Mouse (Mus musculus): ENCODE data around the gene Elk3. TPM values are rescaled to one million over a fixed set of nuclear protein-coding genes. Genes with fewer than 3 reads are reported as not detected.

The Elk3 gene
- polyA plus RNA-seq, 1 experiment from 2014 or later: 10.4 TPM

DNA sequence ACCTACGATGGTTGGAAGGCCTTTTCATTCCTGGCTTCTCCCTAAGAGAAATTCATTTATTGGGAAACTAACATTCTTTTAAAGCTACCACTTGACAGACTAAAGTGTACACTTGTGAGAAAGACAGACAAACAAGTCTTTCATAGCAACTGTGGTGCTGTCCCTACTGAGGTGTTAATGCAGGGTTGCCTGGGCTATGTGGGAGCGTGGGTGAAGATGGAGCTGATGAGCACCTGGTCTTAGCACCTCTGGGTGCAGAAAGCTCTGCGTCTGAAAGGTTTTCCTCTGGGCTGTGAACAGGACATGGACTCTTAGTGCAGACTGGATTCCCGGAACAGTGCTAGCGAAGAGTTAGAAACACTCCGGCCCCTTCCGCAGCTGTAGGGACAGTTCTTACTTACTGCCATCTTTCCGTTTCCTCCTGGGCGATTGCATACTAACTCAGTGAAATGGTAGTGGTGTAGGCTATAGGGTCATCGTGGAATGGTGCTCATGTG is 66.7 kb downstream of the Elk3 start:
- ATAC-seq (ENCODE audit: low FRiP score): no peak
- Histone ChIP-seq H3K9ac (no peak overlapping the region), H3K4me2 (no peak overlapping the region), H3K36me3 (peaks cover 31% of the 10 kb centered on the region), H3K27ac (no peak overlapping the region), H3K4me1 (replicated peaks) (peaks cover 16% of the 10 kb centered on the region), H3K27me3 (no peaks in the 10 kb centered on the region), H3K4me3 (no peak overlapping the region), H3K9me3 (no peaks in the 10 kb centered on the region)
- 90% methylated on average over 10 of the region's 10 CpGs for WGBS

DNA sequence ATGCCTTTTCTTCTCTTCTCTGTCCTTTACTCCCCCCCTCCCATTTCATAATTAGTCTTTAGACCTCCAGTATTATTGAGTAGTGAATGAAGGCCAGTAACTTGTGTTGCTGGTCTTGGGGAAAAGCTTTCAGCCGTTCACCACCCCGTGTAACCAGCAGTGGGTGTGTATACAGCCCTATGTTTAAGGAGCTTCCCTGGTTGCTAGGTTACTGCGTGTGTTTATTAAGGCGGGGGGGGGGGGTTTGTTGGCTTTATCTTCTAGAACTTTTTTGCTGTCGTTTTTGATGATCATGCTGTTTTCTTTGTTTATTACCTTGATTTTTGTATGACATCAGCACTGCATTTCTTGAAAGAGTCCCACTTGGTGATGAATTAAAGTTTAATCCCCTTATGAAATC is 68.1 kb downstream of the Elk3 start:
- H3K27ac ChIP-seq: no peak overlapping the region
- ATAC-seq (ENCODE audit: low FRiP score): no peak
- 2% methylated on average over 5 of the region's 5 CpGs for WGBS
- no peaks in the 10 kb centered on the region for H3K27me3 ChIP-seq
- no peak overlapping the region for H3K4me3 ChIP-seq
- no peak overlapping the region for H3K4me2 ChIP-seq
- H3K4me1 ChIP-seq (replicated peaks): peaks cover 14% of the 10 kb centered on the region
- no peak overlapping the region for H3K9ac ChIP-seq
- peaks cover 40% of the 10 kb centered on the region for H3K36me3 ChIP-seq
- no peaks in the 10 kb centered on the region for H3K9me3 ChIP-seq

DNA sequence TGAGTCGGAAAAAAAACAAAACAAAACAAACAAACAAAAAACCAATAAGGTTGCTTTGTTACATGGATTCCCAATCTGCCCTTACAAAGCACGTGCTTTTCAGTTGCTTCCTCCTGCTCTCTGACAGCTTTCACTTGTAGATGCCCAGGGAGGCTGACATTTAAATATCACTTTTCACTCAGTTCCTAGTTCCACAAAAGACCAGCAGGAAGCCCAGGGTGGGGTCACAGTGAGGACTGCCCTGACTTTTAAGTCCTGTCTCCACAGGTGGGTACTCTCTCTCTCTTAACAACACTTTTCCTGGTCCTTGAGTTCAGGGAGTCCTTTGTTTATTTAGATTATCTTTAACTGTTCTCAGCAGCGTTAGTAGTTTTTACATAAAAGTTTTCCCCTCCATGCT is 68.7 kb downstream of the Elk3 start:
- Histone ChIP-seq H3K4me2 (no peak overlapping the region), H3K4me3 (no peak overlapping the region), H3K27ac (no peak overlapping the region), H3K4me1 (replicated peaks) (peaks cover 7% of the 10 kb centered on the region), H3K9me3 (no peaks in the 10 kb centered on the region), H3K9ac (no peak overlapping the region), H3K27me3 (no peaks in the 10 kb centered on the region), H3K36me3 (peaks cover 45% of the 10 kb centered on the region)
- 7% methylated on average over 3 of the region's 3 CpGs for WGBS
- no peak for ATAC-seq (ENCODE audit: low FRiP score)

DNA sequence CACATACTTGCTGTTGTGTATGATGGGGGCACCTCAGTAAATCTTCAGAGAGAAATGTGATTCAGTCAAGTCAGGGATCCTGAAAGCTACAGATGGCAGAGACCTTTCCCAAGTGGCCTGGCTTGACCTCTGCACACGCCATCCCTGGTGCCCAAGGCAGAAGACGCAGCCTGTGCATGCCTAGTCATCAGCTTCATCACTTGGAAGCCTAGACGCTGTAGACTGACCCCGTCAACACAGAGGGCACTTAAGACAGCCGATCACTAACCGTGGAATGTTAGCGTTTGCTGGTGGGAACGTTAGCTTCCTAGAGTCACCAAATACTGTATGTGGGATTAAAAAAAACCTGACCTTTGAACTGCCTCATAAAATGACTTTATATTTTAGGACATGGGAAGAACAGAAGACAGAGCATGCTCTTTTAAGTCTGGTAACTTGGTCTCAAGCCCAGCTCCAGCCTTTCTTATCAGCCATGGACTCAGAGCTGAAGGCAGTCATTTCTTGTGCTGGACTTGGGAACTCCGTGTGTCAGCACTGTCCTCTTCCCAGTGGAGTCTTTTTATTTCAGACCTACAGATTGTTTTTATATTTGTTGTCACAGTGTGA is 71.6 kb downstream of the Elk3 start:
- ATAC-seq (ENCODE audit: low FRiP score): no peak
- no peaks in the 10 kb centered on the region for H3K9me3 ChIP-seq
- no peak overlapping the region for H3K4me3 ChIP-seq
- H3K36me3 ChIP-seq: peaks cover 59% of the 10 kb centered on the region
- H3K27ac ChIP-seq: no peak overlapping the region
- H3K4me1 ChIP-seq (replicated peaks): peaks cover 7% of the 10 kb centered on the region
- no peak overlapping the region for H3K4me2 ChIP-seq
- no peaks in the 10 kb centered on the region for H3K27me3 ChIP-seq
- 76% methylated on average over 9 of the region's 9 CpGs for WGBS
- no peak overlapping the region for H3K9ac ChIP-seq

DNA sequence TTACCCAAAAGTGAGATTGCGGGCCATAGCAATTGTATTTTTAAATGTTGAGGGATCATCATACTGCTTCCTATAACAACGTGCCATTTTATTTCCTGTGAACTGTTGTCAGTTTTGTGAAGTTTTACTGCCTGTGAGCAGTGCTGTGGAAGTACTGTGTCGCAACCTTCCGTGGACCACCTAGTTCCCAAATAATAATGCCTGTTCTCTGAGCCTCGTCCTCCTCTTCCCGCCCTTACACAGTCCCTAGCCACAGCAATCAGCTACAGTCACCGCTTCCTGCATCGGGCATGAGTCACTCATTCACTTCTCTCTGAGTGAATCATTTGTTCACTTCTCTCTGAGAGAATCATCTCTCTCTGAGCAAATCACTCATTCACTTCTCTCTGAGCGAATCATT is 76.2 kb downstream of the Elk3 start:
- H3K4me3 ChIP-seq: no peak overlapping the region
- H3K27me3 ChIP-seq: no peaks in the 10 kb centered on the region
- WGBS: 93% methylated on average over 9 of the region's 9 CpGs
- H3K9ac ChIP-seq: no peak overlapping the region
- no peak overlapping the region for H3K4me2 ChIP-seq
- H3K4me1 ChIP-seq (replicated peaks): no peaks in the 10 kb centered on the region
- H3K27ac ChIP-seq: no peak overlapping the region
- H3K36me3 ChIP-seq: peaks cover 65% of the 10 kb centered on the region
- ATAC-seq (ENCODE audit: low FRiP score): no peak
- H3K9me3 ChIP-seq: no peaks in the 10 kb centered on the region

DNA sequence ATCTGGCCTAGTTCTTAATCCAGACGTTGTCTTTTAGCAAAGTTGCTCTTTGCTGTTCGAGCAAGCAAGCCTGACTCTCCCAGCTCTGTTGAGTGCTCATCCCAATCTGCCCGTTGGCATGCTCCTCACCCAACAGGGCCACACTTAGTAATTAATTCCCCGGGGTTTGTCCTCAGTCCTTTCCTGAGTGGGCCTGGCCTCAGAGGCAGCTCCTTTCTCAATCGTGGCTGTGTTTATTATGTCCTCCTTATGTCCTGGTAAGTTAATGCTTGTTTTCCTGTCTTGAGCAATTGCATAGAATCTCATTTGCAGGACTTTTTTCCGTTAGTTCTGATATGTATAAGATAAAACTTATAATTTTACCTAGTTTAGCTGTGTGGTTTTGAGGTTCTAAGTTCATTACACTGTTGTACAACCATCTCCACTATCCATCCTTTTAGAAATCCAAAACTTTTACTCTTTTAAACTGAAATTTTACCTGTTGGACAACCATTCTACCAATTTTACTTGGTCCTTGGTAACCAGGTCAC is 77.2 kb downstream of the Elk3 start:
- Histone ChIP-seq H3K27ac (no peak overlapping the region), H3K9me3 (no peaks in the 10 kb centered on the region), H3K4me1 (replicated peaks) (no peaks in the 10 kb centered on the region), H3K4me2 (no peak overlapping the region), H3K9ac (no peak overlapping the region), H3K4me3 (no peak overlapping the region), H3K27me3 (no peaks in the 10 kb centered on the region), H3K36me3 (peaks cover 61% of the 10 kb centered on the region)
- 91% methylated on average over 6 of the region's 6 CpGs for WGBS
- ATAC-seq (ENCODE audit: low FRiP score): no peak

DNA sequence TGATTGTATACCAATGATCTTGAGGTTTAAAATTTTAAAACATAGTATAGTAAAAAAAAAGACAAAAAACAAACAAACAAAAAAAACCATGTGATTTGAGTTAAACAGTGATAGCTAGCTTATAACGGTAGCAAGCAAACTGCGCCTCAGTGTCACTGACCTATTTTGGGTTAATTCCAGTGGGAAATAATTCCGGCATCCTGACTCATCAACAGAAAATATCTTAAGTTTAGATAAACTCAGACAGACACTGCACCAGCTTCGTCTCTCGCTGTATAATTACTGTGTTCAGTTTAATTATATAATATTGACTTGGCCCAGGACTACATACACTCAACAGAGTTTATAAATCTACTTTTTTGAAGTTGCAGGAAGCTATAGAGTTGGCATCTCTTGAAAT is 79.0 kb downstream of the Elk3 start:
- Histone ChIP-seq H3K4me1 (replicated peaks) (no peaks in the 10 kb centered on the region), H3K27me3 (no peaks in the 10 kb centered on the region), H3K36me3 (peaks cover 54% of the 10 kb centered on the region), H3K9ac (no peak overlapping the region), H3K9me3 (no peaks in the 10 kb centered on the region), H3K27ac (no peak overlapping the region), H3K4me3 (no peak overlapping the region), H3K4me2 (no peak overlapping the region)
- 92% methylated on average over 5 of the region's 5 CpGs for WGBS
- ATAC-seq (ENCODE audit: low FRiP score): no peak

DNA sequence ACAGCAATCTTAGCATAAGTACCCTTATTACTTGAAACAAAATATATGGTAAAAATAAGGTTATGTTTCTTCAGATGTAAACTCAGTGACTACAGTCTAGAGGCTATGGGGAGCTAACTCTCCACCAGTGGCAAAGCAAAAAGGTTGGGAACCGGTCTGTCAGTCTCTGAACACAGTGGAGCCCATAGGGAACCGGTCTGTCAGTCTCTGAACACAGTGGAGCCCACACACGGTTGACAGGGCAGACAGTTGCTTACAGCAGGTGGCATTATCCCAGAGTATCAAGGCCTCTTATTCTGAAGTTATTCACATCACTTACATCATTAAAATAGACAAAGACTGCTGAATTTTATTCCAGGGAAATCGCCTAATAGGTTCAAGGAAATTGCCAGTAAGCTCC is 79.4 kb downstream of the Elk3 start:
- no peak overlapping the region for H3K4me2 ChIP-seq
- no peaks in the 10 kb centered on the region for H3K4me1 ChIP-seq (replicated peaks)
- no peak overlapping the region for H3K27ac ChIP-seq
- peaks cover 56% of the 10 kb centered on the region for H3K36me3 ChIP-seq
- H3K27me3 ChIP-seq: no peaks in the 10 kb centered on the region
- no peak overlapping the region for H3K4me3 ChIP-seq
- no peak overlapping the region for H3K9ac ChIP-seq
- 80% methylated on average over 4 of the region's 4 CpGs for WGBS
- ATAC-seq (ENCODE audit: low FRiP score): no peak
- no peaks in the 10 kb centered on the region for H3K9me3 ChIP-seq

DNA sequence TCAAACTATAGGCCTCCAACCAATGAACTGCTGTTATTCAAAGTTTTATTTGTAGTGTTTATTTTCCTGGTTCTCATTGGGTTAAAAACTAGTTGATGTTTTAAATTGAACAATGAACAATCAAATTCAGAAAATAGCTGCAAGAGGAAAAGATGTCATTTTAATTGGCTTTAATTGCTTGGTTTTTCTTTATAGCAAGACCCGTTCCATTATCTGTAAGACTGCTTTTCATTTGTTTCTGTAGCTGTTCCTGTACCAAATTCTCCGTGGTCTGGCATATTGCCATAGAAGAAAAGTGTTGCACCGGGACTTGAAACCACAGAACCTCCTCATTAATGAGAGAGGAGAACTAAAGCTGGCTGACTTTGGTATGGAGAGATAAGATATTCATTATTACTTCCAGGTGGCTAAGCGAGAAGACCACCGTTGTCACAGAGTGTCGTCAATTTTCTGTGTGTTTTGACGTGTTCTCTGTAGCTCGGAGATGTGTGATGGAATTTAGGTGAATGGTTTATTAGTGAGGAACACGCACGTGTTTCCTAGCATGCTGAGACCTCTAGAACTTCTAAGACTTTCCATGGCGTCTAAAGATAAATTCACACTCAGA is 82.4 kb downstream of the Elk3 start:
- H3K27me3 ChIP-seq: no peaks in the 10 kb centered on the region
- no peak overlapping the region for H3K9ac ChIP-seq
- WGBS: 80% methylated on average over 11 of the region's 11 CpGs
- no peak overlapping the region for H3K27ac ChIP-seq
- no peaks in the 10 kb centered on the region for H3K4me1 ChIP-seq (replicated peaks)
- no peak overlapping the region for H3K4me2 ChIP-seq
- no peak for ATAC-seq (ENCODE audit: low FRiP score)
- H3K36me3 ChIP-seq: peaks cover 43% of the 10 kb centered on the region
- H3K4me3 ChIP-seq: no peak overlapping the region
- no peaks in the 10 kb centered on the region for H3K9me3 ChIP-seq

DNA sequence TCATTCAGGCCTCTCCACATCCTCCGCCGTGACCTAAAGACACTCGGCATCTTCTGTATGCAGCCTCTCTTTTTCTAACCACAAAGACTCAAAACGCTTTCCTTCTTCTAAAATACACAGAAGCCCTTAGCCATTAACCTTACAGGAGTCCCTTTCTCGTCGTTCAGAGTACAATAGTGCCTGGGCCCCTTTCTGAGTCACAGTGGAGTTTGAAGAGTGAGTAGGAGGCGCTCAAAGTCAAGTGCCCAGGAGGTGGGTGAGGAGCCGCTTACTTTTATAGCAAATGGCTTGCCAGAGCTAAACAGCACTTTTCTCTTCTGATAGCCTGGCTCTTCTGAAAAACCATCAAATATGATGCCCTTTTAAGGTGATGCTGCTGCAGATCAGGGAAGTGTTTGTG is 83.0 kb downstream of the Elk3 start:
- Histone ChIP-seq H3K9ac (no peak overlapping the region), H3K4me1 (replicated peaks) (no peaks in the 10 kb centered on the region), H3K4me3 (no peak overlapping the region), H3K4me2 (no peak overlapping the region), H3K9me3 (no peaks in the 10 kb centered on the region), H3K27me3 (no peaks in the 10 kb centered on the region), H3K36me3 (peaks cover 39% of the 10 kb centered on the region), H3K27ac (no peak overlapping the region)
- 64% methylated on average over 8 of the region's 8 CpGs for WGBS
- ATAC-seq (ENCODE audit: low FRiP score): no peak

DNA sequence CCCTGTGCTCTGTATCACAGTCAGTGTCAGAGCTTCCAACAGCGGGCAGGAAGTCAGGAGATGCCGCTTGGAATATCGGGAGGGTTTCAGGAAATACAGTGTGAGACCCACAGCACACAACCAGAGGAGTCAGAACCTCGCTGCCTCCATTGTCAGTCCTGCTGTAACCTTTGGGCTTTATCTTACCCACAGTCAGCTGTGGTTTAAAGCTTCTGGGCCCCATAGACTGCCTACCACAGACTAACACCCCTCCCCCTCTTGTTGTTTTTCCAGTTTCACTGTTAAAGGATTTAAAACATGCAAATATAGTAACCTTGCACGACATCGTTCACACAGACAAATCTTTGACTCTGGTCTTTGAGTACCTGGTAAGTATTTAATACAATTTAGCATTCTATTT is 85.2 kb downstream of the Elk3 start:
- no peaks in the 10 kb centered on the region for H3K4me1 ChIP-seq (replicated peaks)
- no peak overlapping the region for H3K27ac ChIP-seq
- H3K27me3 ChIP-seq: no peaks in the 10 kb centered on the region
- H3K36me3 ChIP-seq: peaks cover 33% of the 10 kb centered on the region
- 88% methylated on average over 6 of the region's 6 CpGs for WGBS
- ATAC-seq (ENCODE audit: low FRiP score): no peak
- H3K4me2 ChIP-seq: no peak overlapping the region
- H3K4me3 ChIP-seq: no peak overlapping the region
- no peaks in the 10 kb centered on the region for H3K9me3 ChIP-seq
- H3K9ac ChIP-seq: no peak overlapping the region

DNA sequence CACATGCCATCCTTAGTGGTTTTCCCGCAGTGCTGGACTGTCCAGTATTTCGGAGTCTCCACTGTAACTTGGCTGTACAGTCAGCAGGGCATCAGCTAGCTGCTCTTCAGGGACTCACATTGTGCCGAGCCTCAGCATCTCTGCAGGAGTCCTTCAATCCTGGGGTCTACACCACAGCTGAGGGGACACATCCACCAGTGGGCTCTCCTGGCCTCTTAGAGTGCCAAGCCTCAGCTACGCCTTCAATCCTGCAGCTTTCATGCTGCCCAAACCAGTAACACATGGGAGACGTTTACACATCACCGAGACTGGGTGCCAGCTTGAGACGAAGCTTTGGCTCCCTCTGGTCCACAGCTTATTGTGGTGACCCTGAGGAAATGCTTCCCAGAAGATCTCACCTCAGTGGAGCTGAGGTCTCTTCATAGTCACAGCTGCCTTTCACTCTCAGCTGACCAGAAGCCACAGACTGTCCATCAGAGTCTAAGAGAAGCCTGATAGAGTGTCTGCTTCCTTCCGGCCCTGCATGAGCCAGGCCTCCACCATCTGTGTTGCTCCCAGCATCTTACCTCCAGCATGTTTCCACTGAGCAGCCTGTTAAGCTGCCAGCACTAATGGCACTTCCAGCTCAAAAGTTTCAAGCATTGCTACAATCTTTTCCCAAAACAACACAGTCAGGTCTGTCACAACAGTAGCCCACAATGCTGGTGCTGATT is 95.7 kb downstream of the Elk3 start:
- Histone ChIP-seq H3K36me3 (peaks cover 55% of the 10 kb centered on the region), H3K4me1 (replicated peaks) (peaks cover 4% of the 10 kb centered on the region; the same call in 1 of the 2 replicates), H3K9me3 (no peaks in the 10 kb centered on the region), H3K27ac (no peak overlapping the region), H3K4me2 (no peak overlapping the region), H3K27me3 (no peaks in the 10 kb centered on the region), H3K9ac (no peak overlapping the region), H3K4me3 (no peak overlapping the region)
- ATAC-seq (ENCODE audit: low FRiP score): no peak
- 91% methylated on average over 8 of the region's 8 CpGs for WGBS

Measured in hindbrain, embryonic 13.5 days (tissue).